Mouse (Mus musculus): ENCODE results near the gene Gm20865. TPM values are rescaled to one million over a fixed set of nuclear protein-coding genes. Genes with fewer than 3 reads are reported as not detected.

The Gm20865 gene
- not detected in 2 replicates for polyA plus RNA-seq (2012; rRNA removed)

DNA sequence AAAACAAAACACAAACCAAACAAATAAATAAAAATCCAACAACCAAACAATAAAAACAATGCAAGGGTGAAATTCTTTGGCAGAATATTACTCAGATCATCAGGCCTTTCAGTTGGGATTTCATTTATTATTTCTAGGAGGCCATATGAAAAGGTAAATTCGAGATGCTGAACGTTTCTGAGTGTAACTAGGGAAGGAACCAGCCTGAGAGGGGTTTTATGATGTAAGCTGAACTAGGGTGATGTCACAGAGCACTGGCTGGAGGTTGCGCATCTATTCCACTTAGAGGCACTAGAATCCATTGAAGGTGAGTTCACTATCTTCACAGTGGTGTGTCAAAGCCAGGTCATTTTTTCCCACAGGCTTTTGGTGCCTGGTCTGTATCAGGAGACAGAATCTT is at the start of gene Gm20865:
TSS of gene Gm20865 (plus strand) at position 301 of the 400 bp plus-strand sequence.

Other genes with a start within 250 kb of the Gm20865 start
- not detected in 2 replicates for gene Gm29866, start 247.9 kb upstream of the Gm20865 start, polyA plus RNA-seq (2012; rRNA removed)
- not detected in 2 replicates for gene Gm20909, start 77.0 kb upstream of the Gm20865 start, polyA plus RNA-seq (2012; rRNA removed)

Data from liver, embryonic 14 days (tissue).